Mouse (Mus musculus): ENCODE measurements at regions not wholly inside any gene's neighbourhood (a gene's known extent, or its start where the extent isn't known, plus 50 kb on each side); places are given as distances from the start of the nearest gene placed in this dataset.

- TF ChIP-seq CTCF (IDR thresholded peaks at IDR 0.05; ENCODE audit: low read depth, low read length) (no peak), POLR2A (IDR thresholded peaks at IDR 0.05; ENCODE audit: borderline replicate concordance, low read depth, low read length) (no peak)
These were observed 1142.4 kb downstream of the Slc22a22 start for GRCm38 (mm10) chr15:56335011-56335410.

All from bone marrow macrophage, adult 2 months (primary cell).